Comparison of ENCODE assay signal across 8 mouse cellular contexts in the genomic region with DNA sequence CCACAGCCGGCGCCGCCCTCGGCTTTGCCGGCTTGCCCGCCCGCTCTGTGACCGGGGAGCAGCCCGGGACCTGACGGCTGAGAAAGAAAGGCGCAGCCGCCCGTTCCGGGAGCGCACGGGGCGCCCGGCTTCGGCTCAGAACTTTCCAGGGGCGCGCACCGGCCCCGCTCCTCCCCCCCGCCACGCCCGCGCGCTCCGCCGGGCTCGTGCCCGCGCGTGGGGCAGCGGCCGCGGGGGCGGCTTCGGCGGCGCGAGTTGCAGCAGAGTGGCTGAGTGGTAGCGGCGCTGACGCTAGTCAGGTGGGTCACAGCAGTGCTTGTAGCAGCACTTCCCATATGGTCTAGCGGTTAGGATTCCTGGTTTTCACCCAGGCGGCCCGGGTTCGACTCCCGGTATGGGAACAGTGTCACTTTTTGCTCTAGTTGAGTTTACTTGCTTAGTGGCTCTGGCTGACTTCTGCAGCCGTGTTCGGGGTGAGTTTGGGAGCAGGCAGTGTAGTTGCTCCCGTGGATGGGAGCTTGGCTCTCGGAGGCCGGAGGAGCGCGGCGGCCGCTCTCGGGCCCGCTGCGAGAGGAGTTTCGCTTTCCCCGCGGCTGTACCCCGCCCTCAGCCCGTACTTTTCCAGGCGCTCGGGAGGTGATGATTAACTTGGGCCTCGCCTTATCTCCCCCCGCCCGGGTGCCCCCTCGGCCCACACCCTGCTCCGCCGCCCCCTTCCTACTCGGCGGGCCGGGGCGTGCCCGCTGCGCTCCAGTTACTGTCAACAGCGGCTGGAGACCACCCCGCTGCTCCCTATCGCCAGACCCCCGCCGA. TPM values are rescaled to one million over a fixed set of nuclear protein-coding genes. Genes with fewer than 3 reads are reported as not detected.
DNase-seq lines count a peak whose midpoint lies in the region; ATAC-seq and TF ChIP-seq lines count a peak whose summit lies in the region.

A gene (minus strand): TSS at position 182 of the 813 bp plus-strand sequence.

- H3K4me3 ChIP-seq in brown adipose tissue, adult 24 weeks (ENCODE audit: insufficient read depth, low read depth, low read length): peak within 1 kb of the TSS; percentile 96
- H3K4me3 ChIP-seq in heart, embryonic 13.5 days: peak within 1 kb of the TSS; percentile 84
- peak within 1 kb of the TSS; percentile 70 for H3K4me3 ChIP-seq in kidney, postnatal 0 days (replicated peaks; ENCODE audit: low read depth, low read length)
- H3K4me3 ChIP-seq in liver, embryonic 11.5 days (ENCODE audit: low read depth, low read length): peak within 1 kb of the TSS; percentile 92
- H3K4me3 ChIP-seq in myocyte: peak within 1 kb of the TSS; percentile 57

- peak; percentile 73 for ATAC-seq in CD4-positive, CD25-positive, alpha-beta regulatory T cell, adult 4 months
- ATAC-seq in erythroid progenitor cell, adult 5-6 weeks (replicated peaks; ENCODE audit: low FRiP score, poor library complexity, severe bottlenecking): peak; percentile 80
- ATAC-seq in heart, embryonic 13.5 days (ENCODE audit: extremely low read depth, insufficient number of reproducible peaks, low FRiP score, low TSS enrichment): peak; percentile 81
- peak; percentile 89 for ATAC-seq in kidney, postnatal 0 days (replicated peaks; ENCODE audit: low FRiP score, low read depth)
- ATAC-seq in liver, embryonic 11.5 days (replicated peaks; ENCODE audit: low FRiP score): peak; percentile 87

- H3K27me3 ChIP-seq in heart, embryonic 13.5 days (replicated peaks): no peaks in the 10 kb centered on the region
- no peaks in the 10 kb centered on the region for H3K27me3 ChIP-seq in kidney, postnatal 0 days (ENCODE audit: insufficient read depth, low read length)
- H3K27me3 ChIP-seq in liver, embryonic 11.5 days (replicated peaks; ENCODE audit: control insufficient read depth, insufficient read depth, low read length): no peaks in the 10 kb centered on the region
- H3K27me3 ChIP-seq in myocyte (ENCODE audit: control insufficient read depth, insufficient read depth, insufficient read length): no peaks in the 10 kb centered on the region

- H3K36me3 ChIP-seq in heart, embryonic 13.5 days: peaks cover 22% of the 10 kb centered on the region
- H3K36me3 ChIP-seq in kidney, postnatal 0 days (ENCODE audit: insufficient read depth, low read length): peaks cover 4% of the 10 kb centered on the region; the same call in 1 of the 2 replicates
- peaks cover 4% of the 10 kb centered on the region for H3K36me3 ChIP-seq in liver, embryonic 11.5 days (ENCODE audit: control insufficient read depth, insufficient read depth, low read length)
- H3K36me3 ChIP-seq in myocyte (ENCODE audit: control insufficient read depth, insufficient read depth): peaks cover 3% of the 10 kb centered on the region

- peak; percentile 95 for DNase-seq in kidney, postnatal 0 days (ENCODE audit: low spot score)
- peak; percentile 99 for DNase-seq in liver, embryonic 11.5 days (ENCODE audit: low spot score)
- peak; percentile 93 to 97 for DNase-seq in spleen, postnatal 4 days (ENCODE audit: low spot score in 2 of 2)

- peaks cover 24% of the 10 kb centered on the region for H3K4me1 ChIP-seq in brown adipose tissue, adult 24 weeks (ENCODE audit: control insufficient read depth, insufficient read depth, insufficient read length, low read length)
- peaks cover 45% of the 10 kb centered on the region for H3K4me1 ChIP-seq in heart, embryonic 13.5 days
- H3K4me1 ChIP-seq in kidney, postnatal 0 days (replicated peaks; ENCODE audit: insufficient read depth, low read length): peaks cover 22% of the 10 kb centered on the region
- peaks cover 30% of the 10 kb centered on the region for H3K4me1 ChIP-seq in liver, embryonic 11.5 days (replicated peaks; ENCODE audit: control insufficient read depth, insufficient read depth, low read length)

- peak; percentile 81 for TF ChIP-seq POLR2A in myocyte (IDR thresholded peaks at IDR 0.05; ENCODE audit: insufficient read length, low read depth)

- H3K9ac ChIP-seq in heart, embryonic 13.5 days: peak within 1 kb of the TSS; percentile 95
- H3K9ac ChIP-seq in kidney, postnatal 0 days (ENCODE audit: low read depth, low read length): peak within 1 kb of the TSS; percentile 94
- peak within 1 kb of the TSS; percentile 99 for H3K9ac ChIP-seq in liver, embryonic 11.5 days (ENCODE audit: low read depth, low read length)

- H3K9me3 ChIP-seq in heart, embryonic 13.5 days: no peaks in the 10 kb centered on the region
- H3K9me3 ChIP-seq in kidney, postnatal 0 days (replicated peaks; ENCODE audit: low read length): no peaks in the 10 kb centered on the region
- H3K9me3 ChIP-seq in liver, embryonic 11.5 days (ENCODE audit: control insufficient read depth, low read length): no peaks in the 10 kb centered on the region

- under 1% methylated on average over 68 of the region's 86 CpGs for WGBS in heart, embryonic 13.5 days
- WGBS in kidney, postnatal 0 days: under 1% methylated on average over 77 of the region's 86 CpGs
- WGBS in liver, embryonic 11.5 days: under 1% methylated on average over 84 of the region's 86 CpGs

- H3ac ChIP-seq in myocyte (ENCODE audit: control insufficient read depth, insufficient read length): peak within 1 kb of the TSS; percentile 97

- peak within 1 kb of the TSS; percentile 96 for H3K27ac ChIP-seq in brown adipose tissue, adult 24 weeks (replicated peaks; ENCODE audit: low read depth, low read length)
- H3K27ac ChIP-seq in heart, embryonic 13.5 days (replicated peaks): peak within 1 kb of the TSS; percentile 100
- peak within 1 kb of the TSS; percentile 100 for H3K27ac ChIP-seq in kidney, postnatal 0 days
- peak within 1 kb of the TSS; percentile 100 for H3K27ac ChIP-seq in liver, embryonic 11.5 days (ENCODE audit: low read depth, low read length)

- H3K79me2 ChIP-seq in myocyte (ENCODE audit: control insufficient read depth, insufficient read depth): peaks cover 61% of the 10 kb centered on the region

- H3K4me2 ChIP-seq in heart, embryonic 13.5 days: peak within 1 kb of the TSS; percentile 71
- H3K4me2 ChIP-seq in kidney, postnatal 0 days (ENCODE audit: low read length): peak within 1 kb of the TSS; percentile 81
- H3K4me2 ChIP-seq in liver, embryonic 11.5 days: peak within 1 kb of the TSS; percentile 67
- peak within 1 kb of the TSS; percentile 90 for H3K4me2 ChIP-seq in myocyte (ENCODE audit: low read depth)

- TF ChIP-seq CTCF in kidney, postnatal 0 days (IDR thresholded peaks at IDR 0.05; ENCODE audit: low read depth): no peak

TF ChIP-seq in myocyte, 11 proteins besides CTCF, POLR2A, EP300 and RAD21:
- no peak for TF ChIP-seq USF1 (IDR thresholded peaks at IDR 0.05; ENCODE audit: low read depth)
- peak; percentile 59 for TF ChIP-seq SRF (IDR thresholded peaks at IDR 0.05; ENCODE audit: control insufficient read depth, insufficient read length, low read depth)
- no peak for TF ChIP-seq CEBPB (IDR thresholded peaks at IDR 0.05; ENCODE audit: insufficient read depth, poor library complexity, severe bottlenecking)
- TF ChIP-seq TCF3 (IDR thresholded peaks at IDR 0.05; ENCODE audit: insufficient read length, low read depth): no peak
- TF ChIP-seq MYOD1 (IDR thresholded peaks at IDR 0.05; ENCODE audit: control insufficient read depth in 1 of 3, insufficient read length in 2 of 3, low read depth in 2 of 3): peak in 1 of 3 experiments; percentile 18
- no peak for TF ChIP-seq TCF12 (IDR thresholded peaks at IDR 0.05; ENCODE audit: insufficient read depth, poor library complexity, severe bottlenecking)
- TF ChIP-seq MYOG (IDR thresholded peaks at IDR 0.05; ENCODE audit: control insufficient read depth in 1 of 3, insufficient read depth in 1 of 3, insufficient read length in 2 of 3, low read depth in 2 of 3): peak in 1 of 3 experiments; percentile 3
- TF ChIP-seq MAX (IDR thresholded peaks at IDR 0.05; ENCODE audit: low read depth): no peak
- no peak for TF ChIP-seq REST (IDR thresholded peaks at IDR 0.05; ENCODE audit: insufficient read depth, insufficient read length)
- TF ChIP-seq E2F4 (IDR thresholded peaks at IDR 0.05; ENCODE audit: insufficient read depth): peak; percentile 37
- peak; percentile 92 for TF ChIP-seq POLR2AphosphoS2 (IDR thresholded peaks at IDR 0.05; ENCODE audit: insufficient read length, low read depth)
TF ChIP-seq in myocyte: peak in this region for 5.

RNA-seq across cellular contexts. Expression of the gene that starts here (rescaled TPM):
- 10 to 100 TPM; 25.3 to 27.1 TPM for polyA plus RNA-seq in CD4-positive, CD25-positive, alpha-beta regulatory T cell, adult 4 months (2017; shearing (Covaris generic))
- 25.0 and 28.1 TPM in 2 replicates for polyA plus RNA-seq in brown adipose tissue, adult 24 weeks (2012; ENCODE audit: insufficient read depth, insufficient read length, missing spikeins)
- 25.6 and 27.7 TPM in 2 replicates for total RNA-seq in erythroid progenitor cell, adult 5-6 weeks (2015; ENCODE audit: low replicate concordance)
- 40.6 and 64.4 TPM in 2 replicates for total RNA-seq in erythroid progenitor cell, adult 5-6 weeks (2017; ENCODE audit: low replicate concordance)
- polyA plus RNA-seq in heart, embryonic 13.5 days (2015; fragmentation: Nextera tagmentation; extraction: Ambion mirVana): 24.5 and 26.4 TPM in 2 replicates
- polyA plus RNA-seq in kidney, postnatal 0 days (2015; fragmentation: Nextera tagmentation; extraction: Ambion mirVana): 46.8 and 47.6 TPM in 2 replicates
- 35.8 and 38.7 TPM in 2 replicates for polyA plus RNA-seq in liver, embryonic 11.5 days (2014; fragmentation: Nextera tagmentation; extraction: Ambion mirVana)
- 10.1 TPM for polyA plus RNA-seq in myocyte (2012; fragmentation: generic; extraction: Trizol)

Comparison
In these comparisons a context has a peak if more than half of its experiments do, and no peak if none do; other contexts are left out.
1. Peak in every context shown above with its lines: DNase-seq, ATAC-seq, H3K4me3 ChIP-seq and H3K27ac ChIP-seq.